Comparison of ENCODE assay signal across 8 mouse cellular contexts in the genomic region with DNA sequence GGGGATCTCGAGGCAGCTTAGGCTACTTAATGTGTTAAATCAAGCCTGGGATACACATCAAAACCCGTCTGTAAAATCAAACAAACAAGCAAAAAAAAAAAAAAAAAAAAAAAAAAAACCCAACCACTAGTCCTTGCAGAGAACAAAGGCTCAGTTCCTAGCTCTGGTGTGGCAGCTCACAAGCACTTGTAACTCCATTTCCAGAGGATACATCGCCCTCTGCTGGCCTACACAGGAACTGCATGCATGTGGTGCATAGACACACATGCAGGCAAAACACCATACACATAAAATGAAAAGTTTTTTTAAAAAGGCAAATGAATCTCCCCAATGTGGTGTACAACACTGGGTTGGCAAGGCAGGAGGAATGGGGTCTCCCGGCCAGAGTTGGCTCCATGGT. TPM values are rescaled to one million over a fixed set of nuclear protein-coding genes. Genes with fewer than 3 reads are reported as not detected.
DNase-seq lines count a peak whose midpoint lies in the region; ATAC-seq lines count a peak whose summit lies in the region.
"Had no signal": no experiment of that assay in that cellular context is flagged by ENCODE, and none has a peak within 500 bp of the region (broad histone marks: within the 10 kb centered on the region; RNA-seq: fewer than 3 reads in every experiment).

No protein-coding gene starts in this region.

- H3K27me3 ChIP-seq in splenic B cell, adult 2 months (ENCODE audit: control insufficient read depth, insufficient read depth, low read length, poor library complexity, severe bottlenecking): no peaks in the 10 kb centered on the region

- ATAC-seq in megakaryocyte progenitor cell, adult 5-6 weeks (replicated peaks; ENCODE audit: poor library complexity): peak; percentile 72

- peak; percentile 68 for DNase-seq in CD4-positive helper T cell, adult 2 months (ENCODE audit: low read depth, low spot score)
- peak; percentile 92 for DNase-seq in ES-CJ7 (ENCODE audit: low read depth, low spot score)
- DNase-seq in c-Kit-positive CD71-positive TER-119-negative erythroid progenitor cells, embryonic 14.5 days (ENCODE audit: low read depth): peak; percentile 78
- peak; percentile 63 to 67 for DNase-seq in gastrocnemius, adult 8-10 months (ENCODE audit: low spot score in 2 of 2)
- peak; percentile 73 for DNase-seq in kidney, postnatal 14 days
- peak; percentile 74 for DNase-seq in splenic B cell, adult 2 months (ENCODE audit: low read depth, low spot score)

- H3K36me3 ChIP-seq in splenic B cell, adult 2 months (ENCODE audit: control insufficient read depth, insufficient read depth, low read length, poor library complexity, severe bottlenecking): no peaks in the 10 kb centered on the region

RNA-seq across cellular contexts. Expression of a gene that starts 4.2 kb away (rescaled TPM):
- 10 to 100 TPM; 11.3 to 17.4 (median 12.2) TPM for total RNA-seq in gastrocnemius, adult 8-10 months (2022)
- total RNA-seq in megakaryocyte progenitor cell, adult 5-6 weeks (2015): 4.7 and 7.7 TPM in 2 replicates
- total RNA-seq in megakaryocyte progenitor cell, adult 5-6 weeks (2017): 1.4 and 2.0 TPM in 2 replicates

RNA-seq across cellular contexts. Expression of a gene that starts 28.0 kb away (rescaled TPM):
- 1 to 10 TPM; 2.2 to 3.2 (median 2.5) TPM for total RNA-seq in gastrocnemius, adult 8-10 months (2022)
- total RNA-seq in megakaryocyte progenitor cell, adult 5-6 weeks (2015): not detected in 2 replicates
- total RNA-seq in megakaryocyte progenitor cell, adult 5-6 weeks (2017): not detected in 2 replicates
- total RNA-seq: layer of hippocampus, postnatal 36 days had no signal

Comparison
In these comparisons a context has a peak if more than half of its experiments do, and no peak if none do; other contexts are left out.
1. Peak in every context shown above with its lines: DNase-seq and ATAC-seq.